Mouse (Mus musculus) thymus, postnatal 4 days (tissue): ENCODE measurements around the gene Smad9.

Experiments used
- DNase-seq: peaks from one replicate; pipeline ENCODE4 v3.0.0; 2021

Gene Smad9

DNA sequence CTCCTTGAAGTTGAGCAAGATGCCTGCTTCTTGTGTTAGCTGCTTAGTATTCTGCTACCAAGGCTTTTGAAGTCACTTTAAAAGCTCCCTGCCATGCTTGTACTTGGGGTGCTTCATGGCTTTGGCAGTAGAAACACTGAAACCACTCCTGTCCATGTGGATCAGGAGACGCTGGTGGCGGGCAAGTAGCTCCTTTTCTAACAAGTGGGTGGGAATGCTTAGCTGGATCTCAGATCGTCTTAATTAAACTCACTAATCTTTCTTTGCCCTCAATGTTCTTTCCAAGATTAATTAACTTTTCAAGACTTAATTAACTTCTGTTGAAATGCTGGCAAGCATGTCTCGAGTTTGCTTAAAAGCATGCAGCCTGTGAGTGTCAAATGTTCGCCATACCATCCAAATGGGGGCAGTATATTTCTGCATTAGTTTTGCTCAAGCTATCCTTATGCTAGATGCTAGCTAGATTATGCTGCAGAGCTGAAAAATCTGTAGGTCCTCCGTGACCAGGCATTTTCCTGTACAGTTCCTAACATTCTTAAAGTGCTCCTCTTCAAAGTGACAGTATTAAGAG, 58.1 kb downstream of the Smad9 start:
- DNase-seq = no peak

DNA sequence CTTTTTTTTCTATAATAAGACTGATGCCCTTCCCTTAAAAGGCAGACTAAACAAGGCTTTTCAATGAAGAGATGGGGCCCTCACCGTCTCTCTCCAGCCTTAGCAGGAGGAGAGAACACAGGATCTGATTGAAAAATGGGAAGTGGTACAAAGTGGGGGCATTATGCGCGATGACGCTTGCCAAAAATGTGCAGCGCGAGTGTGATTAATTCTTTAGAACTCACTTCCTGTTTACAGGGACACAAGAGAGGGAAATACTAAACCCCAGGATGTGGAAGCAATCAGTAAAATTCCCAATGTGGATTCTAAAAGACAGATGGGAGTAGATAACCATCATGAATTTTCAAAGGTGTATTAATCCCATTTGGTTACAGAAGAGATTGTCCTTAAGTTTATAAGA, 59.2 kb downstream of the Smad9 start:
- DNase-seq = no peak

DNA sequence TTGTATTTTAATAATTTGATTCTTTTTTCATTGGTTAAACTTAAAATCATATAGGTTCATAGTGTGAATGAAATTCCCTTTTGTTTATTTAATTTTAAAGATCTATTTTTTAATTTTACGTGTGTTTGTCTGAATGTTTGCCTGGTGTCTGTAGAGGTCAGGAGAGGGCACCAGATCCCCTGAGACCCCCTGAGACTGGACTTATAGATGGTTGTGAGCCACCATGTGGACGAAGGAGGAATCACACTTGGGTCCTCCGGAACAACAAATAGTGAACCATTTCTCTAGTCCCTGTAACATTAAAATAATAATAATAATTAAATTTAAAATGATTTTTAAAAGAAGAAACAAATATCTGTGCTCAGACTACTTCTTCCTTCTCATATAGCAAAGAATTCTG, 59.9 kb downstream of the Smad9 start:
- peak; percentile 76 for DNase-seq

DNA sequence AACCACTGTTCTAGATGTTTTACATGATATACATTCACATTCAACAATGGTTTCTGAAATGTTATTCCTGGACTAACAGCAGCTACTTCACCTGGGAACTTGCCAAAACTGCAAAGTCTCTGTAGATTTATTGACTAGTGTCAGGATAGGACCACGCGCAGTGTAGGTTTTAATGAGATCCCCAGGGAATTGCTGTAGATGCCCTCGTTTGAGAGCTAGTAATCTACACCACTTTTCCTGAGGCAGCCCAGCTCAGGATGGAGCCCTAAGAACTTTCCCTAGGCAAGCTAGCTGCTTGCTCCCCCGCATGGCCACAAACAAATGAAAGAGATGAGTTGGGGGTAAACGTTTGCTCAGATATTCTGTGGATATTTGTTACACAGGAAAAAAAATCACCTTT, 67.1 kb downstream of the Smad9 start:
- no peak for DNase-seq

DNA sequence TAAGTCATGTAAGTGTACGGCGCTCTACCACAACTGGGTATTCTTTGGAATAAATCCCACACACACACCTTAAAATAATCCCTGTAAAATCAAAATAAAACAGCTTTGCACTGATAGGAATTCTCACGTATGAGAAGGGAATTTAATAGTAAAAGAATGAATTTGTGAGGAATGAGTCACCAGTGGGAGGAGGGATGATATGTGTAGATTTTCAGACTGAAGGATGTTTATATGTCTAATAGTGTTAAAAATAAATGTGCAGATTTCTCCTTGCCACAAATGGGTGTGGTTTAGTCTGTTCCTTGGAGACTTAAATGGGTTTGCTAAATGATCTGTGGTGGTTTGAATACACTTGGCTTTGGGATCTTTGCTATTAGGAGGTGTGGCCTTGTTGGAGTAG, 77.1 kb downstream of the Smad9 start:
- DNase-seq = no peak

DNA sequence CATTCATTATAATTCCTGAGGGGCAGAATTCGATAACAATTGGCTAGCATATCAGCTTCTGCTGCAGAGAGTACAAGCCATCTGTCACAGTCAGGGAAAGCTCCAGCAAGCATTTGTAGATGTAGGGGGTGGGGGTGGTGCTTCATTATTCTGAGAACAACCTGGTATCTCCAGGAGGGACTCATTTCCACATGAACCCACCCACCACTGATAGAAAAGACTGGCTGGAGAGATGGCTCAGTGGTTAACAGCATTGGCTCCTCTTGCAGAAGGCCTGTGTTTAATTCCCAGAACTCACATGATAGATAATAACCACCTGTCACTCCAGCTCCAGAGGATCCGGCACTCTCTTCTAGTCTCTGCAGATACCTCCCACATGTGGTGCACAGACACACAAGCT, 80.0 kb downstream of the Smad9 start:
- no peak for DNase-seq
